Mouse (Mus musculus): ENCODE data around the gene Vax2. TPM values are rescaled to one million over a fixed set of nuclear protein-coding genes. Genes with fewer than 3 reads are reported as not detected.

The Vax2 gene
- polyA plus RNA-seq, 1 experiment from 2014 or later: not detected

DNA sequence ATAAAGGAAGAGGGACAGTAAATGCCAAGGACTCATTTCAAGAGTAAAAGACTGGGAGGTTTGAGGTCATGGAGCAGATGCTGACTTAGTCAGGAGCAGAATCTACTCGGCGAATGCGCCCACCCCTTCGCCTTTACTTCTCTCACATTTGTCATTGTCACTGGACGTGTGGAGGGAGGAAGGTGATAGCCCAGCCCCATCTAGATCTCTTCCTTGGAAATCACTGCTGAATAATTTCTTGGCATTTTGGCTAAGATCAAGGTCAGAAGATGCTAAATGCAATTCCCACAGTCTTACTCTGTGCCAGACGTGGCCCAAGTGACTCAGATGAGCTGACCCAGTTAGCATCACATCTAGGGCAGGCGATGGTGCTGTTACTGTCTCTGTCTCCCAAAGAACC is 67.2 kb downstream of the Vax2 start:
- H3K4me2 ChIP-seq (ENCODE audit: low read depth, low read length): no peak overlapping the region
- no peak overlapping the region for H3K27ac ChIP-seq (ENCODE audit: low read depth)
- H3K4me3 ChIP-seq (ENCODE audit: low read depth, low read length): no peak overlapping the region
- ATAC-seq (no peak), DNase-seq (no peak)
- 77% methylated on average over 7 of the region's 7 CpGs for WGBS (ENCODE audit: insufficient replicate concordance)
- peaks cover 3% of the 10 kb centered on the region for H3K36me3 ChIP-seq (replicated peaks; ENCODE audit: insufficient read depth, low read length)
- H3K9ac ChIP-seq (replicated peaks): no peak overlapping the region
- peaks cover 17% of the 10 kb centered on the region; the same call in 1 of the 2 replicates for H3K4me1 ChIP-seq (ENCODE audit: insufficient read depth)
- no peak for TF ChIP-seq EP300 (IDR thresholded peaks at IDR 0.05; ENCODE audit: low read depth)
- no peaks in the 10 kb centered on the region for H3K9me3 ChIP-seq (ENCODE audit: low read length)
- H3K27me3 ChIP-seq (ENCODE audit: insufficient read depth, low read length): no peaks in the 10 kb centered on the region

DNA sequence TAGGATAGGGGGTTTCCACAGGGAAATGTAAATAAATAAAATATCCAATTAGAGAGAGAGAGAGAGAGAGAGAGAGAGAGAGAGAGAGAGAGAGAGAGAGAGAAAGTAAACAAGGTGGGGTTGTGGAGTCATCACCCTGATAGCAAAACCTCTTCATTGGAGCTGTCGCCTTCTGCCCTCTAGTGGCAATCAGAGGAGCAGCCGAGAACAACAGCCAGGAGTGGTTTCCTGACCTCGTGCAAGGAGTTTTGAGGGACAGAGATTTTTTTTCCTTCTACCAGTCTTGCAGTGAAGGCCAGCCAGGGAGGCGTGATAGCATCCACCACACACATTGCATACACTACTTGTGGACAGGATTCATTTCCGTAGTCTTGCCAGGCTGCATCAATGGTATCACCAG is 68.0 kb downstream of the Vax2 start:
- H3K9me3 ChIP-seq (ENCODE audit: low read length): no peaks in the 10 kb centered on the region
- peaks cover 12% of the 10 kb centered on the region; the same call in 1 of the 2 replicates for H3K4me1 ChIP-seq (ENCODE audit: insufficient read depth)
- no peak overlapping the region for H3K9ac ChIP-seq (replicated peaks)
- DNase-seq: peak; percentile 55
- H3K27me3 ChIP-seq (ENCODE audit: insufficient read depth, low read length): no peaks in the 10 kb centered on the region
- H3K36me3 ChIP-seq (replicated peaks; ENCODE audit: insufficient read depth, low read length): no peaks in the 10 kb centered on the region
- TF ChIP-seq CTCF (IDR thresholded peaks at IDR 0.05; ENCODE audit: low read depth) (peak; percentile 89), EP300 (IDR thresholded peaks at IDR 0.05; ENCODE audit: low read depth) (no peak)
- H3K4me2 ChIP-seq (ENCODE audit: low read depth, low read length): no peak overlapping the region
- no peak overlapping the region for H3K4me3 ChIP-seq (ENCODE audit: low read depth, low read length)
- H3K27ac ChIP-seq (ENCODE audit: low read depth): no peak overlapping the region
- 9% methylated on average over 5 of the region's 5 CpGs for WGBS (ENCODE audit: insufficient replicate concordance)
- ATAC-seq: no peak

DNA sequence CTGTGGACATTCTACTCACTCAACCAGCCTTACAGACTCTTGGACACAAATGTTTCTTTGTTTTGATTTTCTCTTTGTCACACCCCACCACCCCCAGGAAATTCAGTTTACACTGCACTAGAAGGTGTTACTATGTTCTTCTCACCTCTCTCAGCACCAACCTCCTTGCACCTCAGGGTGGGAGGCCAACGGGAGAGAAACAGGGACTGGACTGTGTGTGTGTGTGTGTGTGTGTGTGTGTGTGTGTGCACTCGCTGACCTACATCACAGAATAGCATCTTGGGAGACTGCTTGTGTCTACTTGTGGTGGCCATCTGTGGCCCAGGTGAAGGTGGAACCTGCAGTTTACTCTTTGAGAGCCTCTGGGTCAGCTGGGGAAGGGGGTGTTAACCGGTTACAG is 75.4 kb downstream of the Vax2 start:
- WGBS (ENCODE audit: insufficient replicate concordance): 62% methylated on average over 3 of the region's 3 CpGs
- H3K27me3 ChIP-seq (ENCODE audit: insufficient read depth, low read length): no peaks in the 10 kb centered on the region

More for the DNA sequence above, 75.4 kb downstream of the Vax2 start:
- Histone ChIP-seq H3K9me3 (ENCODE audit: low read length) (no peaks in the 10 kb centered on the region), H3K4me1 (ENCODE audit: insufficient read depth) (peaks cover 1% of the 10 kb centered on the region; the same call in 1 of the 2 replicates), H3K9ac (replicated peaks) (no peak overlapping the region), H3K4me2 (ENCODE audit: low read depth, low read length) (no peak overlapping the region), H3K36me3 (replicated peaks; ENCODE audit: insufficient read depth, low read length) (no peaks in the 10 kb centered on the region), H3K4me3 (ENCODE audit: low read depth, low read length) (no peak overlapping the region), H3K27ac (ENCODE audit: low read depth) (no peak overlapping the region)
- TF ChIP-seq CTCF (IDR thresholded peaks at IDR 0.05; ENCODE audit: low read depth) (no peak), EP300 (IDR thresholded peaks at IDR 0.05; ENCODE audit: low read depth) (no peak)
- ATAC-seq (no peak), DNase-seq (no peak)

Other genes with a start within 250 kb of the Vax2 start
- 24.7 and 25.8 TPM in 2 replicates for gene Dguok, start 204.3 kb upstream of the Vax2 start, polyA plus RNA-seq (2015; fragmentation: Nextera tagmentation; extraction: Ambion mirVana)
- 2.1 and 2.6 TPM in 2 replicates for gene Actg2, start 175.0 kb upstream of the Vax2 start, polyA plus RNA-seq (2015; fragmentation: Nextera tagmentation; extraction: Ambion mirVana)
- gene Stambp, start 138.5 kb upstream of the Vax2 start, polyA plus RNA-seq (2015; fragmentation: Nextera tagmentation; extraction: Ambion mirVana): 8.6 and 9.1 TPM in 2 replicates
- gene Clec4f, start 55.1 kb upstream of the Vax2 start, polyA plus RNA-seq (2015; fragmentation: Nextera tagmentation; extraction: Ambion mirVana): 72.5 and 75.0 TPM in 2 replicates
- 1.3 and 1.6 TPM in 2 replicates for gene Cd207, start 33.4 kb upstream of the Vax2 start, polyA plus RNA-seq (2015; fragmentation: Nextera tagmentation; extraction: Ambion mirVana)
- gene Atp6v1b1, start 31.7 kb downstream of the Vax2 start, polyA plus RNA-seq (2015; fragmentation: Nextera tagmentation; extraction: Ambion mirVana): not detected in 2 replicates
- gene Ankrd53, start 51.4 kb downstream of the Vax2 start, polyA plus RNA-seq (2015; fragmentation: Nextera tagmentation; extraction: Ambion mirVana): not detected in 2 replicates
- 68.3 and 74.9 TPM in 2 replicates for gene Tex261, start 64.5 kb downstream of the Vax2 start, polyA plus RNA-seq (2015; fragmentation: Nextera tagmentation; extraction: Ambion mirVana)
- 20.4 and 20.9 TPM in 2 replicates for gene Nagk, start 83.7 kb downstream of the Vax2 start, polyA plus RNA-seq (2015; fragmentation: Nextera tagmentation; extraction: Ambion mirVana)
- 2.9 and 3.7 TPM in 2 replicates for gene Paip2b, start 120.5 kb downstream of the Vax2 start, polyA plus RNA-seq (2015; fragmentation: Nextera tagmentation; extraction: Ambion mirVana)
- 12.0 and 12.5 TPM in 2 replicates for gene Zfp638, start 155.8 kb downstream of the Vax2 start, polyA plus RNA-seq (2015; fragmentation: Nextera tagmentation; extraction: Ambion mirVana)